Mouse (Mus musculus) embryo, embryonic 10.5 days (tissue): ENCODE results near the gene Kbtbd4.
A peak's percentile ranks its signal among the peaks of the same experiment; 100 is the strongest.
"Not testable (repeated sequence)": the region's sequence is repeated elsewhere in the genome, so short reads cannot be mapped to it uniquely, and the experiment has no call there.

Source experiments
- DNase-seq: peaks from one replicate; pipeline ENCODE4 v3.0.0-alpha.2; 2015; ENCODE audit warnings: low spot score

Kbtbd4 gene

GRCm38 (mm10) chr2:90904076-90904855 lies at the start of gene Kbtbd4, which contains the start of gene Ndufs3:
Gene Kbtbd4 (plus strand): TSS chr2:90904740.
Gene Ndufs3 (minus strand): TSS chr2:90904827.
- DNase-seq, result peak; percentile 97

- DNase-seq, result no peak
Measured at GRCm38 (mm10) chr2:90861486-90861885, 43.1 kb upstream of the Kbtbd4 start.

- DNase-seq, result peak; percentile 28
Measured at GRCm38 (mm10) chr2:90864184-90864583, 40.4 kb upstream of the Kbtbd4 start.

GRCm38 (mm10) chr2:90866524-90866923 lies 38.0 kb upstream of the Kbtbd4 start:
- DNase-seq, result peak; percentile 87

- no peak for DNase-seq
Measured at GRCm38 (mm10) chr2:90870136-90870601, 34.4 kb upstream of the Kbtbd4 start.

GRCm38 (mm10) chr2:90871180-90871961 lies 33.2 kb upstream of the Kbtbd4 start:
- DNase-seq, result no peak

GRCm38 (mm10) chr2:90874025-90874424 lies 30.5 kb upstream of the Kbtbd4 start:
- no peak for DNase-seq

GRCm38 (mm10) chr2:90875239-90875638 lies 29.3 kb upstream of the Kbtbd4 start:
- no peak for DNase-seq

- no peak for DNase-seq
Measured at GRCm38 (mm10) chr2:90877584-90878259, 26.8 kb upstream of the Kbtbd4 start.

- DNase-seq, result no peak
Measured at GRCm38 (mm10) chr2:90879419-90879818, 25.1 kb upstream of the Kbtbd4 start.

GRCm38 (mm10) chr2:90880144-90880785 lies 24.3 kb upstream of the Kbtbd4 start:
- DNase-seq, result no peak

GRCm38 (mm10) chr2:90881824-90882223 lies 22.7 kb upstream of the Kbtbd4 start:
- no peak for DNase-seq

GRCm38 (mm10) chr2:90885218-90886041 lies 19.1 kb upstream of the Kbtbd4 start, which contains the start of gene C1qtnf4:
Gene C1qtnf4 (plus strand): TSS chr2:90885860.
- DNase-seq, result peak; percentile 64

- peak; percentile 12 for DNase-seq
Measured at GRCm38 (mm10) chr2:90886436-90886835, 18.1 kb upstream of the Kbtbd4 start.

- no peak for DNase-seq
Measured at GRCm38 (mm10) chr2:90887627-90888026, 16.9 kb upstream of the Kbtbd4 start.

GRCm38 (mm10) chr2:90889550-90890548 lies 14.7 kb upstream of the Kbtbd4 start:
- DNase-seq, result peak; percentile 67

GRCm38 (mm10) chr2:90893673-90894298 lies 10.8 kb upstream of the Kbtbd4 start:
- DNase-seq, result no peak

- not testable (repeated sequence) for DNase-seq
Measured at GRCm38 (mm10) chr2:90894299-90894677, 10.3 kb upstream of the Kbtbd4 start.

GRCm38 (mm10) chr2:90903398-90903797 lies 1.1 kb upstream of the Kbtbd4 start:
- DNase-seq, result no peak
